Mouse (Mus musculus) CH12.LX (cell line): ENCODE measurements around the gene Lrig3. TPM values are rescaled to one million over a fixed set of nuclear protein-coding genes. Genes with fewer than 3 reads are reported as not detected.

Experiments
- DNase-seq: peaks from one replicate; pipeline ENCODE4 v3.0.0-alpha.2; 2013; ENCODE audit errors: extremely low read depth
- H3K27ac ChIP-seq: 2 replicates; pipeline ENCODE4 v1.5.1; 2012; ENCODE audit warnings: low read depth, mild to moderate bottlenecking, control low read depth, moderate library complexity; ENCODE audit not compliant: insufficient read depth
- H3K27me3 ChIP-seq: replicated peaks from 2 replicates; pipeline ENCODE3; 2012; ENCODE audit warnings: inconsistent platforms
- H3K36me3 ChIP-seq, 2 experiments: replicated peaks in 1 of 2; 2 replicates each; pipeline versions ENCODE3 to v1.6.1; 2012; ENCODE audit warnings: inconsistent platforms in 1 of 2, low read length in 1 of 2, mild to moderate bottlenecking in 1 of 2, mixed read lengths in 1 of 2, moderate library complexity in 1 of 2; ENCODE audit not compliant: control insufficient read depth in 1 of 2, insufficient read depth in 1 of 2
- H3K4me1 ChIP-seq, 2 experiments: 2 replicates each; pipeline ENCODE4 v1.6.1; 2012; ENCODE audit warnings: inconsistent platforms in 1 of 2, moderate library complexity in 1 of 2; ENCODE audit not compliant: insufficient read depth in 2 of 2, control insufficient read depth in 1 of 2
- H3K4me2 ChIP-seq: 2 replicates; pipeline ENCODE4 v1.6.1; 2012; ENCODE audit warnings: low read depth, mild to moderate bottlenecking, control low read depth; ENCODE audit not compliant: poor library complexity, insufficient read depth, severe bottlenecking
- H3K4me3 ChIP-seq, 3 experiments: fragments of 150-350 bp in 1 of 3; sonication (generic) in 1 of 3; replicated peaks in 1 of 3; 2 replicates each; pipeline versions ENCODE3 to v1.5.1; 2011 to 2012; ENCODE audit warnings: low read depth in 2 of 3, low read length in 2 of 3, mild to moderate bottlenecking in 2 of 3, moderate library complexity in 2 of 3, control low read depth in 1 of 3, improper control_type of control experiment in 1 of 3, inconsistent platforms in 1 of 3, mixed read lengths in 1 of 3; ENCODE audit not compliant: poor library complexity in 1 of 3
- H3K79me2 ChIP-seq: replicated peaks from 2 replicates; pipeline ENCODE4 v1.6.1; 2012; ENCODE audit warnings: mild to moderate bottlenecking, moderate library complexity; ENCODE audit not compliant: control insufficient read depth, poor library complexity, insufficient read depth, severe bottlenecking; ENCODE audit errors: extremely low read depth
- H3K9ac ChIP-seq: 2 replicates; pipeline ENCODE4 v1.6.1; 2012; ENCODE audit warnings: low read depth, mild to moderate bottlenecking, control low read depth, moderate library complexity; ENCODE audit not compliant: insufficient read depth
- H3K9me3 ChIP-seq: replicated peaks from 2 replicates; pipeline ENCODE3; 2012; ENCODE audit warnings: low read length, inconsistent platforms, mixed read lengths
- CHD1 ChIP-seq: IDR thresholded peaks from 2 replicates; pipeline ENCODE4 v1.6.1; 2012; ENCODE audit warnings: low read depth, low read length, improper control_type of control experiment, inconsistent platforms
- CHD2 ChIP-seq: IDR thresholded peaks from 2 replicates; pipeline ENCODE4 v1.6.1; 2011; ENCODE audit warnings: low read length, improper control_type of control experiment
- CTCF ChIP-seq, 2 experiments: IDR thresholded peaks in 1 of 2; conservative IDR thresholded peaks in 1 of 2; 2 replicates each; pipeline ENCODE4 v1.5.1; 2011 to 2012; ENCODE audit warnings: low read depth in 2 of 2, low read length in 2 of 2, improper control_type of control experiment in 1 of 2, inconsistent platforms in 1 of 2, mild to moderate bottlenecking in 1 of 2, moderate library complexity in 1 of 2
- EP300 ChIP-seq: IDR thresholded peaks from 2 replicates; pipeline ENCODE4 v1.6.1; 2011; ENCODE audit warnings: low read length, improper control_type of control experiment
- ETS1 ChIP-seq: conservative IDR thresholded peaks from 2 replicates; pipeline ENCODE4 v1.6.1; 2012; ENCODE audit warnings: low read depth, mild to moderate bottlenecking, inconsistent platforms, low read length, improper control_type of control experiment, moderate library complexity
- GABPA ChIP-seq: IDR thresholded peaks from 2 replicates; pipeline ENCODE4 v1.6.1; 2012; ENCODE audit warnings: low read depth, low read length, improper control_type of control experiment, inconsistent platforms; ENCODE audit not compliant: insufficient replicate concordance
- HCFC1 ChIP-seq: IDR thresholded peaks from 2 replicates; pipeline ENCODE4 v1.6.1; 2012; ENCODE audit warnings: low read depth, mild to moderate bottlenecking, inconsistent platforms, low read length, improper control_type of control experiment
- JUN ChIP-seq: IDR thresholded peaks from 2 replicates; pipeline ENCODE4 v1.6.1; 2011; ENCODE audit warnings: low read depth, mild to moderate bottlenecking, low read length, improper control_type of control experiment, moderate library complexity; ENCODE audit not compliant: insufficient read depth
- JUND ChIP-seq: conservative IDR thresholded peaks from 2 replicates; pipeline ENCODE4 v1.6.1; 2011; ENCODE audit warnings: low read depth, low read length, improper control_type of control experiment
- KAT2A ChIP-seq: IDR thresholded peaks from 2 replicates; pipeline ENCODE4 v1.6.1; 2012; ENCODE audit warnings: low read length, improper control_type of control experiment, inconsistent platforms; ENCODE audit not compliant: insufficient replicate concordance
- MAFK ChIP-seq: IDR thresholded peaks from 2 replicates; pipeline ENCODE4 v1.6.1; 2011; ENCODE audit warnings: low read length, improper control_type of control experiment; ENCODE audit not compliant: insufficient replicate concordance
- MAZ ChIP-seq: IDR thresholded peaks from 2 replicates; pipeline ENCODE4 v1.6.1; 2012; ENCODE audit warnings: low read depth, mild to moderate bottlenecking, inconsistent platforms, low read length, improper control_type of control experiment, moderate library complexity
- MEF2A ChIP-seq: IDR thresholded peaks from 2 replicates; pipeline ENCODE4 v1.6.1; 2014; ENCODE audit warnings: low read depth, mild to moderate bottlenecking, inconsistent platforms, low read length, improper control_type of control experiment, borderline replicate concordance
- MXI1 ChIP-seq: IDR thresholded peaks from 2 replicates; pipeline ENCODE4 v1.6.1; 2011; ENCODE audit warnings: mild to moderate bottlenecking, low read depth, low read length, improper control_type of control experiment
- MYC ChIP-seq: IDR thresholded peaks from 2 replicates; pipeline ENCODE4 v1.6.1; 2011; ENCODE audit warnings: low read depth, mild to moderate bottlenecking, improper control_type of control experiment, low read length
- NRF1 ChIP-seq: IDR thresholded peaks from 2 replicates; pipeline ENCODE4 v1.6.1; 2014; ENCODE audit warnings: low read depth, mild to moderate bottlenecking, inconsistent platforms, low read length, improper control_type of control experiment, moderate library complexity
- POLR2A ChIP-seq: IDR thresholded peaks from 2 replicates; pipeline ENCODE4 v1.6.1; 2011; ENCODE audit warnings: low read depth, mild to moderate bottlenecking, improper control_type of control experiment, low read length
- RAD21 ChIP-seq: IDR thresholded peaks from 2 replicates; pipeline ENCODE4 v1.6.1; 2011; ENCODE audit warnings: low read depth, mild to moderate bottlenecking, low read length, improper control_type of control experiment, moderate library complexity
- RCOR1 ChIP-seq: conservative IDR thresholded peaks from 2 replicates; pipeline ENCODE4 v1.6.1; 2012; ENCODE audit warnings: low read depth, mild to moderate bottlenecking, inconsistent platforms, low read length, improper control_type of control experiment
- SMC3 ChIP-seq: IDR thresholded peaks from 2 replicates; pipeline ENCODE4 v1.6.1; 2011; ENCODE audit warnings: low read depth, low read length, improper control_type of control experiment
- TBP ChIP-seq: conservative IDR thresholded peaks from 2 replicates; pipeline ENCODE4 v1.6.1; 2011; ENCODE audit warnings: low read depth, low read length, improper control_type of control experiment
- USF1 ChIP-seq: IDR thresholded peaks from 2 replicates; pipeline ENCODE4 v1.6.1; 2014; ENCODE audit warnings: low read depth, mild to moderate bottlenecking, inconsistent platforms, low read length, improper control_type of control experiment
- ZKSCAN1 ChIP-seq: IDR thresholded peaks from 2 replicates; pipeline ENCODE4 v1.6.1; 2012; ENCODE audit warnings: low read depth, inconsistent platforms, low read length, improper control_type of control experiment, borderline replicate concordance
- ZMIZ1 ChIP-seq: IDR thresholded peaks from 2 replicates; pipeline ENCODE4 v1.6.1; 2012; ENCODE audit warnings: low read depth, mild to moderate bottlenecking, inconsistent platforms, low read length, improper control_type of control experiment
- ZNF384 ChIP-seq: IDR thresholded peaks from 2 replicates; pipeline ENCODE4 v1.6.1; 2012; ENCODE audit warnings: low read depth, low read length, improper control_type of control experiment, inconsistent platforms
- dilution Hi-C: fragments of 300-500 bp; cut with MboI; formaldehyde crosslinking; loops from 2 replicates; pipeline ENCODE4 v1.14.3; 2020; ENCODE audit warnings: low sequenced_read_pairs; ENCODE audit not compliant: extremely low pct_unique_long_range_greater_than_20kb, extremely low pct_ligation_motif_present
- in situ Hi-C: fragments of 300-500 bp; cut with MboI; formaldehyde crosslinking; loops from 3 replicates; pipeline ENCODE4 v1.14.3; 2019; ENCODE audit warnings: low sequenced_read_pairs, low pct_ligation_motif_present, low pct_unique_long_range_greater_than_20kb, mixed read lengths
- polyA plus RNA-seq: library from polyadenylated mRNA; unstranded; fragments of >175 nt; gene quantifications from 2 replicates; pipeline ENCODE4 v1.2.1, GENCODE M21; 2012; ENCODE audit warnings: low read depth; ENCODE audit not compliant: insufficient read length
- total RNA-seq, 2 experiments: library from RNA; depleted of rRNA; stranded (reverse); fragments of 300-350 nt in 1 of 2; fragments of >200 nt in 1 of 2; gene quantifications; 2 replicates each; pipeline ENCODE4 v1.2.3; 2012 to 2014

Gene Lrig3
- total and polyA plus RNA-seq, 3 experiments = not detected

- Histone ChIP-seq H3K27ac (no peak overlapping the region), H3K79me2 (no peaks in the 10 kb centered on the region)
- in situ Hi-C loops = no loop called here
- DNase-seq = no peak
- dilution Hi-C loops = no loop called here
- no peak for TF ChIP-seq JUND
- no peak for TF ChIP-seq ETS1
- no peak for TF ChIP-seq MEF2A
- no peak for TF ChIP-seq MXI1
- TF ChIP-seq RAD21 = no peak
- no peak for TF ChIP-seq MAFK
- TF ChIP-seq CHD2 = no peak
- TF ChIP-seq NRF1 = no peak
- TF ChIP-seq POLR2A = no peak
- TF ChIP-seq USF1 = no peak
- TF ChIP-seq TBP = no peak
- TF ChIP-seq CHD1 = no peak
- TF ChIP-seq SMC3 = no peak
- TF ChIP-seq, all 38 proteins: peak for 0
- no peak overlapping the region for H3K4me3 ChIP-seq
- peaks cover 77% of the 10 kb centered on the region for H3K9me3 ChIP-seq
- H3K9ac ChIP-seq = no peak overlapping the region
- H3K4me1 ChIP-seq = no peaks in the 10 kb centered on the region
- no peaks in the 10 kb centered on the region for H3K27me3 ChIP-seq
- H3K36me3 ChIP-seq = no peaks in the 10 kb centered on the region
- no peak overlapping the region for H3K4me2 ChIP-seq
Measured at GRCm38 (mm10) chr10:125943098-125943497, 22.9 kb upstream of the Lrig3 start.

GRCm38 (mm10) chr10:125944762-125945504 is 21.0 kb upstream of the Lrig3 start:
- dilution Hi-C loops (no loop called here), in situ Hi-C loops (no loop called here)
- no peak overlapping the region for H3K27ac ChIP-seq
- peaks cover 75% of the 10 kb centered on the region for H3K9me3 ChIP-seq
- no peaks in the 10 kb centered on the region for H3K36me3 ChIP-seq
- no peak overlapping the region for H3K9ac ChIP-seq
- H3K4me2 ChIP-seq = no peak overlapping the region
- H3K4me1 ChIP-seq = no peaks in the 10 kb centered on the region
- no peaks in the 10 kb centered on the region for H3K79me2 ChIP-seq
- no peak for DNase-seq
- H3K4me3 ChIP-seq = no peak overlapping the region
- TF ChIP-seq USF1 (no peak), TBP (no peak), ZNF384 (no peak), KAT2A (no peak), ETS1 (no peak), RCOR1 (no peak), ZMIZ1 (no peak), SMC3 (no peak), EP300 (no peak), CHD2 (no peak), MAZ (no peak), ZKSCAN1 (no peak), MYC (no peak), GABPA (no peak), POLR2A (no peak), MAFK (no peak), CTCF (conservative IDR thresholded peaks at IDR 0.05 in 1 of 2, IDR thresholded peaks at IDR 0.05 in 1 of 2; ENCODE audit: low read depth in 2 of 2, low read length in 2 of 2) (no peak), JUN (no peak), JUND (no peak), HCFC1 (no peak)
- H3K27me3 ChIP-seq = no peaks in the 10 kb centered on the region
